Mouse (Mus musculus): Measurements from ENCODE around the gene Maml3.

- TF ChIP-seq CTCF (IDR thresholded peaks at IDR 0.05; ENCODE audit: borderline replicate concordance, extremely low read depth, insufficient read depth, insufficient read length) (no peak), POLR2A (IDR thresholded peaks at IDR 0.05; ENCODE audit: borderline replicate concordance, extremely low read depth, insufficient read depth, insufficient read length, poor library complexity, severe bottlenecking) (no peak)
Measured at GRCm38 (mm10) chr3:51659415-51659814, 445.5 kb downstream of the Maml3 start.

All from brain, embryonic 14.5 days (tissue).